Mouse (Mus musculus): ENCODE results near the gene Rasip1.

GRCm38 (mm10) chr7:45645591-45645971 lies 18.3 kb downstream of the Rasip1 start:
- no peak for TF ChIP-seq CTCF (IDR thresholded peaks at IDR 0.05; ENCODE audit: control insufficient read depth, insufficient read depth, insufficient read length)
- no peak for TF ChIP-seq MAX (IDR thresholded peaks at IDR 0.05)
- TF ChIP-seq CEBPB (IDR thresholded peaks at IDR 0.05; ENCODE audit: low read depth) = no peak
- no peak for TF ChIP-seq MYOG (IDR thresholded peaks at IDR 0.05; ENCODE audit: control insufficient read depth, extremely low read depth, insufficient read length)
- no peak for TF ChIP-seq USF1 (IDR thresholded peaks at IDR 0.05; ENCODE audit: low read depth)
- TF ChIP-seq MYOD1 (IDR thresholded peaks at IDR 0.05; ENCODE audit: control insufficient read depth, insufficient read length, low read depth) = no peak
- TF ChIP-seq FOSL1 (IDR thresholded peaks at IDR 0.05; ENCODE audit: insufficient read depth, low read length, poor library complexity, severe bottlenecking) = no peak
